Mouse (Mus musculus): ENCODE measurements around the gene Csrp1.

Gene Csrp1

DNA sequence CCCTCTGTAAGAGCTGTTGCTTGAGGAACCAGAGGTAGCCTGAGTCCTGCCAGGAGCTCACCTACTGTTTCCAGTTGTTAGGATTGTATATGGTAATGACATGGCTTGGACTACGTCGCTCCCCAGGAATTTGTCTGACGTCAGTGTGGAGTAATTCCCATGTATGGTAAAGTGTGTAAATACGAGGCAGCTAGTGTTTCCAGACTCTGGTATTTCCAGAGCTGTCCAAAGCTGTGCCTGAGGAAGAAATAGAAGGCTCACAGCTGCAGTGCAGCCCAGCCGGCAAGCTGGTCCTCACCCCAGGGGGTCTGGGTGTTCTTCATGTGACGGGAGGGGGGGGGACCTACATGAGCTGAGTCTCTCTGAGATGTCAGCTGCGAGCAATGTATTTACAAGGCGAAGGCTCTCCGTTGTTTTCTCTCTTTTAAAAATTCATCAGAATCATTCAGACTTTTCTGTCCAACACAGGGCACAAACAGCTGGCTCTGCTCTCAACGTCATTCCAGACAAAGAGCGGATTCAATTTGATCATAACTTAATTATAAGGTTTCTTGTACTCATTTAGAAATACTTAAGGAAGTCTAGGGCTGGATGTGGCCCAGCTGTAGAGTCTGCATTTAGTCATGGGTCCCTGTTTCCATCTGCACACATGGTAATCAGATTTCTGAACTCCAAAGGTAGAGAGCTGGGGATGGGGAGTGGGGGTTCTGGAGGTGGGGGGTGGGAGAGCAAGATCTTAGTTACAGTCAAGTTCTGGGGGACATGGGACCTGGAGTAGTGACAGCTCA lies 12.2 kb downstream of the Csrp1 start:
- DNase-seq (ENCODE audit: low spot score in 2 of 2), result no peak

DNA sequence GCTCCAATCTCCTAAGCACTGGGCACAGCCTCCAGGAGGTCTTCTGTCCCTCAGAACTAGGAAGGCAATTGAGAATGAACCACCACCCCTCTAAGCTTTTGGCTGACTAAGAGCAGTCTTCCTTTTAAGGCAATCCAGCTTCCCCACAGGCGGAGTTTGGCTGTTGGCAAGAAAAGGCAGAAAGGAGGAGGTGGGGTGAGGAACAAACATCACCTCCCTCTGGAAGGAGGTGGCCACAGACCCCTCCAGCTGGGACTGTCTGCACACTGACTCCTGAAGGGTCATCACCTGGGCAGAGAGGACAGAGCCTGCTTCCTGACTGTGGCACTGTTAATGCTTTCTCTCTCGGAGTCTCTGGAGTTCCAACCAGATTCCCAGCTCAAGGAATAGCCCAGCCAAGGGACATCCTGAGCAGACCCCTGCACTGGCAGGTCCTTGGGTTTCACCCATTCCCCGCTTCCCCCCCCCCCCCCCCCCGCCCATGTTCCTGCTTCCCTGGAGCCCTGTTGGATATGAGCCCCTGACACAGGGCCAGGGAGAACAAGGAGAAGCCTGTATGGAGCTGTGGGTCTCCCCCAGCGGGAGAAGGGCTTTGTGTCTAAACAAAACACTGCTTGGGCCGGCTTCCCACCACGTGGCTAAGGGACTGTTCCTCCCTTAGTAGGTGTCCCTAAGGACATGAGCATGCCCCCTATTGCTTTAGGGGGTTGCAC lies 14.5 kb downstream of the Csrp1 start:
- no peak for DNase-seq (ENCODE audit: low spot score in 2 of 2)

DNA sequence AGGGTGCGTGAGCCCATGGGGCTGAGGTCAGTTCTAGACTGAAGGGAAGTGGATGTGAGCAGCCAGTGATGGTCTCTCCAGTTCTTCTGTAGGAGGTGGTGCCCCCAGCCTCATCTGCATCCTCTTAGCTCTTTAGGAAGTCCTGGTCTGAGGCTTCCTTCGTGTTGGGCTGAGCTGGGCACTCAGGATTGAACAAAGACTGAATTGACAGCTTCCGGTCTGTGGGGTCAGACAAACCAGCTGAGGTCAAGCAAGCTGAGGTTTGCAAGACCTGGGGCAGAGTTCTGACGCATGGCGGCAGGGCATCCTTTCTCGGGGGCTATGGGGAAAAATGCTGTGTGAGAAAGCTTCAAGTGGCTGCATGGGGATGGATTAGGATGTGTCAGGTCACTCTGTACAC lies 15.6 kb downstream of the Csrp1 start:
- DNase-seq (ENCODE audit: low spot score in 2 of 2), result no peak

DNA sequence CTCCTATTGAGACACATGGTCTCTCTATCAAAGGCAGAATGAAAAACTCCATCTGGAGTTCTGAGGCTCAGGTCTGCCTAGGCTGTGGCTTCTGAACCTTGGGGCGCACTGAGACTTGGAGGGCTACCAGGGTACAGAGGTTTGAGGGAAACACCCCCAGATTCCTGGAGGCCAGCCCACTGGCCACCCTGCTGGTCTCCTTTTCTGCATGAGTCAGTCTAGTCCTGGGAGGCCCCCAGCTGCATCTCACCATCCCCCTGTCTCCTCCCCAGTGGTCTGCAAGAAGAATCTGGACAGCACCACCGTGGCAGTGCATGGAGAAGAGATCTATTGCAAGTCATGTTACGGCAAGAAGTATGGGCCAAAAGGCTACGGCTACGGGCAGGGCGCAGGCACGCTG lies 25.1 kb downstream of the Csrp1 start:
- DNase-seq (ENCODE audit: low spot score in 2 of 2), result no peak

DNA sequence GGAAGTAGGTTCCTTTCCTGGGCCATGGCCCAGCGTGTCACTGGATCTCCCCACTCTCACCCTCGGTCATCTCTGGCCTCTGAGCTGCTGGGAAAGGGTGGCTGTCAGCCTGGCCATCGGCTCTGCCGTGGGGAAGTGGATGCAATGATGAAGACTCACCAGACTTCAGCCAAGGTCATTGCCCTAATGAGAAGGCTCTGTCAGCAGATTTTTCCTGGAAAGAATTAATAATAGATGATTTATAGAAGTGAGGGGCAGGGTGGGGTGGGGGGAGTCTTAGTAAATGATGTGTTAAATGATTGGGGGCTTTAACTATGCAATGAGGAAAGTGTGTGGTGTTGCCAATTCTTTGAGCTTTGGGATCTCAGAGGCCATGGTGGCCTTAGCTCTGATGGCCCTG lies 26.4 kb downstream of the Csrp1 start:
- DNase-seq (ENCODE audit: low spot score in 2 of 2), result no peak

DNA sequence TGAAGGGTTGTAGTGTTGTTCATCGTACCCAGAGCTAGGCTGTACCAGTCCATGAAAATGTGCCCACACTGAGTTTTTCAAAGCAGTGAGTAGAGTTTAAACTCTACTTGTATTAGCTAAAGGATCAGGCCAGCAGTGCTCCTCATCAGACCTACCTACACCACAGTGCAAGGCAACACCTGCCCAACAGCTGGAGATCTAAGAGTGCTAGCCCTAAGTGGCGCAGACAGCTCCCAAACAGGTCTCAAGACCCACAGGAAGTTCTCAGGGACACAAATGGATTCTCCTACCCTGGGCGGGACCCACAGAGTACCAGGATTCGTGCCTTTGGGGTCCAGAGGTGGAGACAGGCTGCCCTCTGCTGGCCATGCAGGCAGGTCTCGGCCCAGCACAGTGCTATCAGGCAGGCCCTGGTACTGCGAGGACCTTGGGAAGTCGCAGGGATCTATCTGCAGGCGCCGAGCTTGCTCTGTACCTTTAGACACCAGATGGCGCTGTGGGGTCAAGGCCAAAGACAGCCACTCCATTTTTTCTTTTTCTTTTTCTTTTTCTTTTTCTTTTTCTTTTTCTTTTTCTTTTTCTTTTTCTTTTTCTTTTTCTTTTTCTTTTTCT lies 33.0 kb downstream of the Csrp1 start:
- DNase-seq (ENCODE audit: low spot score in 2 of 2), result peak; percentile 81 to 89

DNA sequence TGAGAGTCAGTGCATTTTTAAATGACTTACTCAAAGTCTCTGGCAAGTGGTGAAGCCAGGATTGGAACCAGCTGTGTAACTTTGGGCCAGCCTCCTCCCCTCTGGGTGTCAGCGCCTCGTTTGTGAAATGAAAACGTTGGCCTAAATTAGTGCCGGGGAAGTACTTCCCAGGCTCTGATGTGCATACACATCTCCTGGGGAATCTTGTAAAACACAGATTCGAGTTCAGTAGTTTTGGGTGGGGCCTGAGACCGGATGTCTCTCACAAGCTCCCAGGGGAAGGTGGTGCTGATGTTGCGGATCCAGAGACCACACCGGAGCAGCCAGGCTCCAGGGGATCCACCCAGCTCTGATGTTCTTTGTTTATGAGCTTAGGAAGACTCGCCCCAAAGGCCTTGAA lies 35.4 kb downstream of the Csrp1 start:
- DNase-seq (ENCODE audit: low spot score in 2 of 2), result no peak

DNA sequence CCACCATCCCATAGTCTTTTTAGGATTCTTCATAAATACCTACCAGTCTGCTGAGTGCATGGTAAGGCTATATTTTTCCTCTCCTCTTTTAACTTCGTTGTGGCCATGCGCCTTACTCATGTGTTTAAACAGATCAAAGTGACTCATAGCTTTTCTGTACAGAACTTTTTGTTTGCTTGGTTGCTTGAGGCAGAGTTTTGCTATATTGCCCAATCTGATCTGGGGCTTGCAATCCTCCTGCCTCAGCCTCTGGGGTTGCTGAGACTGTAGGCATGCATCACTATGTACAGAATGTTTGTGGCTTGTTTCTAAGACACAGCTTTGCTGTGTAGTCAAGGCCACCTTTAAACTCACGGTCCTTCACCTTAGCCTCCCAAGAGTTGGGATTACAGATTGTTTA lies 36.1 kb downstream of the Csrp1 start:
- no peak for DNase-seq (ENCODE audit: low spot score in 2 of 2)

DNA sequence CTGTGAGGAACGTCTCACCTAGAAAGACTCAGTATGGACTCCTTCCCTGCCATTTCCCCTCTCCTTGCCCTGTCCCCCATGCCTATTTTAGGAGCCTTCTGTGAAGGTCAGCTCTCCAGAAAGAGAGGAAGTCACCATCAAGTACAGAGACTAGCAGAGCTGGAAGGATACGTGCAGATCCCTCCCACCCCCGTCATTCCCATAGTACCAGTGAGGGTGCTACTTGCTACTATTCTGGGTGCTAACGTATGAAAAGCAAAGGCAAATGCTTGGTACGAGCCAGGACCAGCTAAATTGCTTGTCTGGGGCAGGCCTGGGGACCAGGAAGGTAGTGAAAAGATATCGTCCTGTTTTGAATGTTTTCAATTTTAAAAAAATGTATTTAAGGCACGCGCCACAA lies 37.4 kb downstream of the Csrp1 start:
- DNase-seq (ENCODE audit: low spot score in 2 of 2), result no peak

DNA sequence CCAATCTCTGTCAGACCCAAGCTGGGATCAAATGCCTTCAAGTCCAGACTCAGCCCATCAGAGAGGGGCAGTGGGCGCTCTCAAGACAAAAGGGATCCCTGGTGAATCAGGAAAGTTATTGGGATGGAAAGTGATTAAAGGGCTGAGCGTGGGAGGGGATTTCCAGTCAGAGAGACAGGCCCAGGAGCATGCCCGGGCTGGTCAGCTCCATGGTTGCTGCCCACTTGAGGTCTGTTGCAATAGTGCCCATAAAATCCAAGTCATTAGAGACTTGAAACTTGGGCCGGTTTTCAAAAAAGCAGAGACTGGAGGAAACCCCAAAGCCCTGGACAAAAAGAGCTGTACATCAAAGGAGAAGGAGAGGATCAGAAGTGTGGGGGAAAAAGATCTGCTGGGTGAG lies 39.8 kb downstream of the Csrp1 start:
- no peak for DNase-seq (ENCODE audit: low spot score in 2 of 2)

DNA sequence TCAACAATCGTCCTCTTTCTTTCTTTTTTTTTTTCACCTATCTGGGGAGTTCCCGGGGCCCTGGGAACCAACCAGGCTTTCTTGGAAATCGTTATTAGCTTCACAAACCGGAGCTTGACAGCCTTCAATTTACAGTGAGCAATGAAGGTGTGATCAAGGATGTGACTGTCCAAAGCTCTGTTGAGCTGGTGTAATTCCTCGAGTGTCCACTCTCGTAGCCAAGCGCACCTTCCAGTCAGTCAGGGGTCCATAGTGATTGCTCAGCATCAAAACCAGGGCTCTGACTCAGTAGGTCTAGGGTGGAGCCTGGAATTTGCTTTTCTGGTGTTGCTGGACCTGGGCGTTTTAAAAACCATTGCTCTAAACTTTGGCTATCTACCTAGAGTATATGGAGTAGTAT lies 40.4 kb downstream of the Csrp1 start:
- no peak for DNase-seq (ENCODE audit: low spot score in 2 of 2)

DNA sequence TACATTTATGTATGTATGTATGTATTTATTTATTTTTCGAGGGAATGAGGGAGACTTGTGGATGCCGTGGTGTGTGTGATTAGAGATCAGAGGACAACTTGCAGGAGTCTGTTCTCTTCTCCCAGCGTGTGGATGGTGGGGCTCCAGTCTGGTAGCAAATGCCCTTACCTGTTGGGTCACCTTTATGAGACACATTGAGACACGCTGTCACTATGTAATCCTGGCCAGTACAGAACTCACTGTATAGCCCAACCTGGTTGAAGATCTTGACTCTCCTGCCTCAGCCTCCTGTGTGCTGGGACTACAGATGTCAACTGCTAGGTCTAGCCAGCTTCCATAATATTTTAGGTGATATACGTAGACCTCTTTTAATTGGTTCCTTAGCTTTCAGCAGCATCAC lies 41.9 kb downstream of the Csrp1 start:
- no peak for DNase-seq (ENCODE audit: low spot score in 2 of 2)

DNA sequence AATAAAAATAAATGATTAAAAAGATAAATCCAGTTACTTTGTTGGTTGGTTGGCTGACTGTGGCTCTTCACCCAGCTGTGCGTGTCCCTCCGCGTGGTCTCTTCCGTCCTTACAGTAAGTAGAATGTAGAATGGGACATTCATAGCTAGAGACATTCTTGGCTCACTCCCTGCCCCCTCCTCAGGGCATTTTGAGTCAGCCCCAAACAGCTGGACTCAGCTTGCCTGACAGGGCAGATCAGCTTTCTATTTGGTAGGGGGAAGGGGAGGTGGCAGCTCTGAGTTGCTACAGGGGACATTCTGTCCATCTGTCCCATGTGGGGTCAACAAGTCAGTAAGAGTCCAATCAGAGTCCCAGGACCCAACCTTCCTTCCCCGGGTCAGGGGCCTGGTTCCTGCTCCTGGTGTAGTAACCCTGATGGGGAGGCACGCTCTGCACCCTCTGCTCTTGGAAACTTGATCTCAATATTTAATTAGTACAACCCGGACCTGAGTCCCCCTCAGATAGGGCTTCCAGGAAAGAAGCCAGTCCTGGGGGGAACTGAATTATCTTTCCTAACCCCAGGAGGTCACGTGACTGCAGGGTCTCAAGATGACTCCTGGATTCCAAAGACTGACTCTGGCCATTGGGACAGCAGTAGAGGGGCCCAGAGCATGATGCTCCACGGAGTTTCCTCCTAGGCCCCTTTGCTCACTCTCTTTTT lies 43.8 kb downstream of the Csrp1 start:
- DNase-seq (ENCODE audit: low spot score in 2 of 2), result no peak

DNA sequence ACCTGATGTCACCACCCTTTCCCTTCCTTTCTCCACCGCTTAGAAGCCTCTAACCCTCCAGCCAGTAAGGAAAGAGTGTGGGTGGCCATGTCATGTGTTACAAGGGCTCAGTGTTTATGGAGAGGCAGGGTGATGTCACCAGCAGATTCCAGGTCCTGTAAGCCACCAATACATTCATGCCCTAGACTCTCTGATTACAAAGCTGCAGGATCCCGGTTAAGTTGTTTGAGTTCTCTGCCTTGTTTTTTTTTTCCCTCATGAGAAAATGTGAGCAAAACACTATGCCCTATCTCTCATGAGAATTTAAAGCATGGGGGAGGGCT lies 44.3 kb downstream of the Csrp1 start:
- DNase-seq (ENCODE audit: low spot score in 2 of 2), result no peak

DNA sequence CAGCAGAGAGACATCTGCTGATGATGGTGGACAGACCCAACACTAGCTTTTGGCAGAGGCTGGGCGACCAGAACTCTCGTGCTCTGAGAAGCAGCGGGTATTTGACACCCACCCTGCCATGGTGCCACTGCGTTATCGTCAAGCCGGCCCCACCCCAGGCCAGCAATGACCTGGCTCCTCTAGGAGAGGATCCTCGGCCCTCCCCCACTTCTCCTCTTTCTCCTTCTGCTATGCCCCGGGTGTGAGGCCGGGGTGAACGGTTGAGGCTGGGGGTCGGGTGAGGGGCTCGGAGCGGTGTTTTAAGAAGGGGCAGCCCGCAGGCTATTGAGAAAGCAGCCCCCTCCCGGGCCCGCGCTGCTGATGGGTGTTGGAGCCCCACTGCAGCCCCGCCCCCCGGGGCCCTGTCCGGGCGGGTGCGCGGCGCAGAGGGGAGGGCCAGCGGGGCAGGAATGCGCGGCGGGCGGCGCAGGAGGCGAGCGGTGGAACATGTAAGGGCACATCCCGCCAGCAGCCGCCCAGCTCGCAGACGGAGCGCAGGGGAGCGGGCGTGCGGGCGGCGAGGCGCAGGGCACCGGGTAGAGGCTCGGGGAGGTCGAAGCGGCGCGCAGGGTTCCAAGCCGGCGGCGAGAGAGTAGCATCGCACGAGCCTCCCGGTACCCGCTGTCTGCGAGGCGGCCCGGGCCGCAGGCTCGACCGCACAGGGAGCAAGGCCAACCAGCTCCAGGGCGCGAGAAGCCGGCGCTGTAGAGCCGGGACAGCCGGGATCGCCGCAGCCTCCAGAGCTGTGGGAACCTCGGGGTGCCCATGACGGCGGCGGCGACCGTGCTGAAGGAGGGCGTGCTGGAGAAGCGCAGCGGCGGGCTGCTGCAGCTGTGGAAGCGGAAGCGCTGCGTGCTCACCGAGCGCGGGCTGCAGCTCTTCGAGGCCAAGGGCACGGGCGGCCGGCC lies 46.1 kb downstream of the Csrp1 start, which contains the start of gene Phlda3:
Phlda3 (plus strand) TSS at position 475 of the 947 bp plus-strand sequence.
- DNase-seq (ENCODE audit: low spot score in 2 of 2), result peak in 1 of 2 experiments; percentile 14

DNA sequence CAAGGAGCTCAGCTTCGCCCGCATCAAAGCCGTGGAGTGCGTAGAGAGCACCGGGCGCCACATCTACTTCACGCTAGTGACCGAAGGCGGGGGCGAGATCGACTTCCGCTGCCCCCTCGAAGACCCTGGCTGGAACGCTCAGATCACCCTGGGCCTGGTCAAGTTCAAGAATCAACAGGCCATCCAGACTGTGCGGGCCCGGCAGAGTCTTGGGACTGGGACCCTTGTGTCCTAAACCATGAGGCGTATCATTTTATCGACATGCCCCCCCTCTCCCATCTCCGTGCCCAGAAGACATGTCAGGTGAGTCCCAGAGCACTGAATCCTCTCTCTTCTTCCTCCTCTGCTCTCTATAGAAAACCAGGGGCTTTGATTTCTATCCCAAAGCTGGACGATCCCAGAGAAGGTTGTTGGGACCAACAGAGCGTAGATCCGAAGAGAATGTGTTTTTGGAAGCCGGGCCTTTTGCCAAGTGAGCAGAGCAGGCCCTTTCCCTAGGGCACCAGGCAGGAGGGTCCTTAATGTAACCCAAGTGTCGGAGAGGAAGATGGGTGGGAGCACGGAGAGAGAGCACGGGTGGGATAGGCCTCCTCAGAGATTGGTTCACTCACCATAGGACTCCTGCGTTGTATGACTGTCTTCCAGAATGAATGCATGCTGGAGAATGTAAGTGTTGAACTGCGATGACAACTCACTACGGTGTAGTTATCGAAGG lies 46.9 kb downstream of the Csrp1 start:
- no peak for DNase-seq (ENCODE audit: low spot score in 2 of 2)

DNA sequence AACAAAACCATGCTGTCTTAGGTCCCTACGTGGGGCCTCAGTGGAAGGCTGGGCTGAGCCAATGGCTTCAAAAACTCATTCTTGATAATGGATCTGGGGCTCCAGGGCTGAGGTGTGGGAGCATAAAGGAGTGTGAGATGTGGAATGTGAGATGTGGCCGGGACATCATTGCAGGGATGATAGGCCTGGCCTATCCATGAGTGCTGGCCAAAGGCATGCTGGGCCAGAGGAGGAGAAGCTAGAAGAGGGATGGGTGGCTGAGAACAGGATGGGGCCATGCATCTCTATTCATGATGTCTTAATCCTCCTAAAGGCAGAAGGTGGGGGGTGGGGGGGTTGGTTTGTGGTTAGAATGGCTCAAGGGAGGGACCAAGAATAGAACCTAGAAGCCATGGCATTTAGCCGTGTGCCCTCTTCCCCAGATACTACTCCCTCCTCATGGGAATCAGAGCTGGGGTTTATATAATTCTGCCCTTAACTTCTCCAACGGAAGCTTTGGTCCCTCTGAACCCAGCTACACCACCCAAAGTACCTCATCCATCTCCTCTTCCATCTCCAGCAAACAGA lies 47.5 kb downstream of the Csrp1 start:
- DNase-seq (ENCODE audit: low spot score in 2 of 2), result no peak

DNA sequence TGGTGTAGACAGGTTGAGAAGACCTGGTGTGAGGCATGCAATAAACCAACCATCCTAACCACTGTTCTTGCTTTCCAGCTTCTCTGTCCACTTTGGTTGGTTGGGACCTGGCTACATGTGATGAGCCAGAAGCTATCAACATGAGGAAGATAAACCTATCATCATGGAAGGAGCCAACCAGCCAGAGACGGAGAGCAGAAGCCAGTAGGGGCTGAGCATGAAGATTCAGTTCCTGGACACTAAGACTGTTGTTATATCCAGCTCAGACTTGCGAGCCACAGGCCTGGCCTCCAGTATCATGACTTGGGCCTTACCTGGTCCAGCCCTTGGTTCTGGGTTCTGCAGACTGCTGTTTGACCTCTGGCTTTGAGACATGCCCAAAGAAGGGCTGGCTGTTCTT lies 48.5 kb downstream of the Csrp1 start:
- DNase-seq (ENCODE audit: low spot score in 2 of 2), result no peak

DNA sequence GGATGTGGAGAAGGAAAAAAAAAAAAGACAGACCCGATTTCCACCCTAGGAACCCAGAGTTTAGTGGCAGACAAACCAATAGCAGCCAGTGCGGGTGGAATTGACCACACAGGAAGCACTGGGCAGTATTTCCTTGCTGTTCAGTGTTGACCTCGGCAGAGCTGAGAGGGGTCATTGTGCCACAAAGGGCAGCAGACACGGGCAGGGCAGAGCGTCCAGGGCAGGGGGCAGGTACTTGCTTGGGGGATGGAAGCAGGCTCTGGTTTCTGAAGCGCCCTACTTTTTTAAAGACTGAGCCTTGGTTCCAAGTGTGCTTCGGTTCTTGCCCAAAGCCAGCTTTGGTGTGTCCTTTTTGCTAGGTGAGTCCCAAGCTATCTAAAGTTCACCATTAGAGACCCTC lies 50.4 kb downstream of the Csrp1 start:
- no peak for DNase-seq (ENCODE audit: low spot score in 2 of 2)

DNA sequence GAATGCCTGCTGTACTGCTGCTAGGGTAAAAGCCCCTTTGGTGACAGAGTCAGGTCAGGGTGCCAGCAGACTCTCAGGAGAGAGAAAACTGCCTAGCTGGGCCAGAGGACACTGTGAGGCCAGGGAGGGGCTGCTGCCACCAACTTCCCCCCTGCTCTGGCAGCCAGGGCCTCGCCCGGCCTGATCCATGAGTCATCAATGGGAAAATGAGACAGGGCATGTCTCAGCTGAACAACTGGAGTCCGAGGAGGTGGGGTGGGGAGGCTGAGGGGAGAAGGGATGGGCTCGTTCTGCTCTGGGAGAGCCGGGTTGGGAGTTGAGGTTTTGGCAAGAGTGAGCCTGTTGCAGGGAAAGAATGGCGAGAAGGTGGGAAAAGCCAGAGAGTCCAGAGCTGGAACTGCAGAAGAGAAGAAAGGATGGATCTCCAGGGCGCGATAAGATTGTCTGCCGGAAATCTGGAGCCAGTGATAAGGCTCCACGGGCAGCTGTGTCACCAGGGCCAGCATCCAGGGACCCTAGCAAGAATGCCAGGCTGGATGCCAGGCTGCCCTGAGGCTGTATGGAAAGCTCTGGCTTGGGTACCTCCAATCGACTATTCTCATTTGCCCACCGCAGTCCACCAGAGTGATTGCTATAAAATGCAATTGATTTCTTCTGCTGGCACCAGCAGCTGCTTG lies 51.2 kb downstream of the Csrp1 start:
- DNase-seq (ENCODE audit: low spot score in 2 of 2), result no peak
